Mouse (Mus musculus): Measurements from ENCODE around the gene Hist1h2ak. TPM values are rescaled to one million over a fixed set of nuclear protein-coding genes. Genes with fewer than 3 reads are reported as not detected.
"Not testable (repeated sequence)": the region's sequence is repeated elsewhere in the genome, so short reads cannot be mapped to it uniquely, and the experiment has no call there.

Hist1h2ak gene
- polyA plus RNA-seq, 1 experiment from 2014 or later: 9.5 TPM

DNA sequence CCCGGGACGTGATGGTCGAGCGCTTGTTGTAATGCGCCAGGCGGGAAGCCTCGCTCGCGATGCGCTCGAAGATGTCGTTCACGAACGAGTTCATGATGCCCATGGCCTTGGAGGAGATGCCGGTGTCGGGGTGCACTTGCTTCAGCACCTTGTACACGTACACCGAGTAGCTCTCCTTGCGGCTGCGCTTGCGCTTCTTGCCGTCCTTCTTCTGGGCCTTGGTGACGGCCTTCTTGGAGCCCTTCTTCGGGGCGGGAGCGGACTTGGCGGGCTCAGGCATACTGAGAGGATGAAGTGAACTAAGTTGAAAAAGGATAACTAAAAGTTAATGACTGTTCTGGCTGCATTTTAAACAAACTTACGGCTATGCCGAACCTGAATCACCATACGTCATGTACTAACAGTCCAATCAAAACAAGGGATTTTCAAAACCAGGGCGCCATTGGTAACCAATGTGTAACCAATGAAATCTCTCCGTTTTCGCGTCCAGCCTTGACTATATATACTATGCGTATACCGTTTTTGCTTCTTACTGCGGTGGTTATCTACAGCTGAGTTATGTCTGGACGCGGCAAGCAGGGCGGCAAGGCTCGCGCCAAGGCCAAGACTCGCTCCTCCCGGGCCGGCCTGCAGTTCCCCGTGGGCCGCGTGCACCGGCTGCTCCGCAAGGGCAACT, 37.6 kb downstream of the Hist1h2ak start, which contains the start of the genes Hist1h2bl and Hist1h2ai:
Gene Hist1h2bl, minus strand, starts transcription at position 280 of the 676 bp plus-strand sequence.
Gene Hist1h2ai, plus strand, starts transcription at position 559 of the 676 bp plus-strand sequence.
- not testable (repeated sequence) for H3K36me3 ChIP-seq; H3K27me3 ChIP-seq (replicated peaks)
- ATAC-seq (ENCODE audit: extremely low read depth, insufficient number of reproducible peaks, low FRiP score, low TSS enrichment): peak; percentile 90

DNA sequence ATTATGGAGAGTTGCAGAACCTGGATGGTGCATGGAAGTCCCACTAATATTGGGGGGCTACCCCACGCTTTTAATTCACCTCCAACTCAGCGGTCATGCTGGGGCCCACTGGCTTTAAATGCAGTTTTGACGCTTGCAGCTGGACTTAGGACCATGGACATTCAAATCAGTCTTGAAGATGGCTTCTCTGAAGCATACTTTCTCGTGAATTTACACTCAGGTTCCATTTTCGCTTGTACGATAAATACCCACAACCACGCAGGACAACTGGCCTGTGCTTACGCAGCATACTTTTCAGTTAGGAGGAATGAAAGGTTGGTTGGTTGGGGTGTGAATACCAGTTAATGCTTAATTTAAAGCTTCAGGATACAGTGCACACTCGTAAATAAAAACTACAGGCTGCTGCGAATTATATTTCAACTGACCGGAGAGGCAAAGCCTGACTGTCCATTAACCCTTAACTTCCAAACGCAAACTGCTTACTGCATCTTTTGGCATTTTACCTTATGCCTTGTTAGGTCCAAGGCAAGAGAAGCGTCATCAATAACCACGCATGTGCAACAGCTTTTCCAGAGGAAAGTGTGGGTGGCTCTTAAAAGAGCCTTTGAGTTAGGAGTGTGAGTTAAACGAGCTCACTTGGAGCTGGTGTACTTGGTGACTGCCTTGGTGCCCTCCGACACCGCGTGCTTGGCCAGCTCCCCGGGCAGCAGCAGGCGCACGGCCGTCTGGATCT, 38.3 kb downstream of the Hist1h2ak start:
- peak overlapping the region; percentile 80 for H3K9ac ChIP-seq
- H3K27me3 ChIP-seq (replicated peaks): no peaks in the 10 kb centered on the region
- no peaks in the 10 kb centered on the region for H3K9me3 ChIP-seq
- H3K36me3 ChIP-seq: no peaks in the 10 kb centered on the region
- peak overlapping the region; percentile 91 for H3K27ac ChIP-seq (replicated peaks)
- 1% methylated on average over 22 of the region's 22 CpGs for WGBS
- ATAC-seq (ENCODE audit: extremely low read depth, insufficient number of reproducible peaks, low FRiP score, low TSS enrichment): no peak
- peak overlapping the region; percentile 72 for H3K4me2 ChIP-seq
- peak overlapping the region; percentile 55 for H3K4me3 ChIP-seq
- peaks cover 36% of the 10 kb centered on the region for H3K4me1 ChIP-seq

More for the DNA sequence above, 37.6 kb downstream of the Hist1h2ak start, which contains the start of the genes Hist1h2bl and Hist1h2ai:
- H3K4me2 ChIP-seq: peak within 1 kb of the TSS; percentile 72
- H3K27ac ChIP-seq (replicated peaks): peak within 1 kb of the TSS; percentile 91
- H3K4me3 ChIP-seq: peak within 1 kb of the TSS; percentile 55
- H3K4me1 ChIP-seq: peaks cover 40% of the 10 kb centered on the region
- peak within 1 kb of the TSS; percentile 89 for H3K9ac ChIP-seq
- under 1% methylated on average over 30 of the region's 50 CpGs for WGBS
- H3K9me3 ChIP-seq: not testable (repeated sequence)

DNA sequence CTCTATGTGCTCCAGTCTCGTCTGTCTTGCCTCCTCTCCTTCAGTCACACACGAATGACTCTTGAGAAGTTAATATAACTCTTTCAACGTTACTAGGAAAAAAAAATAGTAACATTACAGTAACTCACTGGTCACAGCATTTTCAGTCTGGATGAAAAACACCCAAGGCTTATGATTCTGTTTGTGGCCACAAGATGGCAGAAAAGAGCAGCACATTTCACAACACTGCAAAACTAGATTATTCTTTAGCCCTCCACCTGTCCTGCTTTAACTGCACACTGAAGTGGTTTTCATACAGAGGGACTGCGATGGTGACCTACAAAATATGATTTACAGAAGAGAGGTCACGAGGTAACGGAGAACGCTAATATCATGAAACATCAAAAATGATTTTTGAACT, 38.9 kb downstream of the Hist1h2ak start:
- Histone ChIP-seq H3K4me1 (peaks cover 33% of the 10 kb centered on the region), H3K9ac (peak overlapping the region; percentile 80), H3K4me3 (peak overlapping the region; percentile 55), H3K9me3 (no peaks in the 10 kb centered on the region), H3K4me2 (peak overlapping the region; percentile 72), H3K27me3 (replicated peaks) (no peaks in the 10 kb centered on the region), H3K27ac (replicated peaks) (peak overlapping the region; percentile 91), H3K36me3 (no peaks in the 10 kb centered on the region)
- no peak for ATAC-seq (ENCODE audit: extremely low read depth, insufficient number of reproducible peaks, low FRiP score, low TSS enrichment)
- under 1% methylated on average over 7 of the region's 7 CpGs for WGBS

DNA sequence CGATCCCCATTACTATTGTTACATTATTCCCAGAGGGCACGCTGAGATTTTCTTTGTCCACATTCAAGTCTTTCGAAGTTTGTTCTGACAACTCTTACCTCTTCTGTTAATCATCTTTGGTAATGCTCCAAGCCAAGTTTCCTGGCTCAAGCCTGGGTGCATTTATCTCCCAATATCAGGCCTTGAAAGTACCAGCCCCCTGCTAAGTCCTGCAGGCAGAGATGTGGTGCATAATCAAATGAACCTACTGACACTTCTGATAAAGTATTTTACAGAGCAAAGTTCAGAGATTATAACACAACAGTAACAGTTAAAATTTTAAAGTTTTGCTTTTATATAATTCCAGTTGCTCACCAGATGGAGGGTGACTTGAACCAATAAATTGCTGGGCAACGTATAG, 41.9 kb downstream of the Hist1h2ak start:
- Histone ChIP-seq H3K9ac (peak overlapping the region; percentile 81), H3K27ac (replicated peaks) (no peak overlapping the region), H3K36me3 (no peaks in the 10 kb centered on the region), H3K4me1 (peaks cover 17% of the 10 kb centered on the region), H3K27me3 (replicated peaks) (no peaks in the 10 kb centered on the region), H3K4me2 (peak overlapping the region; percentile 79), H3K4me3 (peak overlapping the region; percentile 76), H3K9me3 (no peaks in the 10 kb centered on the region)
- 30% methylated on average over 4 of the region's 4 CpGs for WGBS
- ATAC-seq (ENCODE audit: extremely low read depth, insufficient number of reproducible peaks, low FRiP score, low TSS enrichment): no peak

DNA sequence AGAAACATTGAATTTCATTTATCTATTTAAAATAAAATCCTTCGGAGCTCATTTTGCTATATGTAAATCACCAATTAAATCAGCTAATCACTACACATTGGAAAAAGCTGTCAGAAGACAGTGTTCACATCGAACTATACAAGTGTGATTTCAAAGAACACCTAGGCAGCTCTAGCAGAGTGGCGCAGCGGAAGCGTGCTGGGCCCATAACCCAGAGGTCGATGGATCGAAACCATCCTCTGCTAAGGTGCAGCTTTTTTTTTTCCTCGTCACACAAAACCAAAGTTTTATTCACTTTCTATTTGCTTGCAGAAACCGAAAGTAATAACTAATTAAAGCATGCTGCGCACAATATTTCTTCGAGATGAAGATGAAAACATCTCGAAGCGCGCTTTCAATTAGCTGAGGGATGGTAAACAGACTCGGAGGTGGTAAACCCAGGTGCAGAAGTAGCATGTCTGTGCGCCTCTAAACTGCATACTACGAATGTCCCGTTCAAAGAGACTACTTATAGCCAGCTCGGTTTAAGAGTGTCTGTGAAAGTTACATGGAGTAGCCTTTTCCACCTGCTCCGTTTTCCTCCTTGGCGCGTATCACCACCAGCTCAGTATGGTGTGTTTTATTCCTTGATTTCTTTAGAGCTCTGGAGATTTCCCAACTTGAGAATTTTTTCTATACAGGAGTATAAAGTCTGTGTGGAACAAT, 42.7 kb downstream of the Hist1h2ak start:
- H3K9ac ChIP-seq: peak overlapping the region; percentile 81
- peak overlapping the region; percentile 56 for H3K27ac ChIP-seq (replicated peaks)
- 3% methylated on average over 22 of the region's 22 CpGs for WGBS
- peak overlapping the region; percentile 79 for H3K4me2 ChIP-seq
- ATAC-seq (ENCODE audit: extremely low read depth, insufficient number of reproducible peaks, low FRiP score, low TSS enrichment): peak; percentile 76
- H3K27me3 ChIP-seq (replicated peaks): no peaks in the 10 kb centered on the region
- H3K9me3 ChIP-seq: no peaks in the 10 kb centered on the region
- H3K4me3 ChIP-seq: peak overlapping the region; percentile 76
- no peaks in the 10 kb centered on the region for H3K36me3 ChIP-seq
- peaks cover 17% of the 10 kb centered on the region for H3K4me1 ChIP-seq

DNA sequence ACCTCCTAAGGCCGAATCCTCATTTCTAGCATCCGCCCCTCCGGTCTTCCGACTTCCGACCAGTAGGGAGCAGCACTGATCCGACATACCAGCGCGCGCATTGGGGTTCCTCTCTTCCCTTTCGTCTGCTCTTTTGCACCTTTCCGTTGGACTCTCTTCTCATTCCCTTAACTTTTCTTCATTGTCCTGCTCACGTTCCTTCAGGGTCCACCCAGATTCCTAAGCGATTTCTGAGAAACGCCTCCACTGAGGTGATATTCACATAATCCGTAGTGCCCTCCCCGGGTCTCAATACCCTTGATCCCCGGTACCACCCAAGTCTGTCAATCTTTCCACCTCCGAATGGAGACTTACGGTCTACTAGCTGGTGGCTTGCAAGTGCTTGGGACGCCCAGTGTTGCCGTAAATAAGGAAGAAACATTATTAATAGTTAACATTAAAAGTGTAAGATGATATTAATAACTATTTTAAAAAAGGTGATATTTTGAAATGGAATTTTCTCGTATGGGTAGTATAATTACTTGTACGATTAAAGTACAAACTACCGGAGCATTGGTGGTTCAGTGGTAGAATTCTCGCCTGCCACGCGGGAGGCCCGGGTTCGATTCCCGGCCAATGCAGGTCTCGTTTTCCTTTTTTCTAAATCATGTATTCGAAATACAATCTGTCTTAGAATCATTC, 43.5 kb downstream of the Hist1h2ak start:
- Histone ChIP-seq H3K4me3 (peak overlapping the region; percentile 76), H3K27ac (replicated peaks) (peak overlapping the region; percentile 89), H3K9ac (peak overlapping the region; percentile 83), H3K4me2 (peak overlapping the region; percentile 79), H3K27me3 (replicated peaks) (no peaks in the 10 kb centered on the region), H3K4me1 (peaks cover 12% of the 10 kb centered on the region), H3K36me3 (no peaks in the 10 kb centered on the region), H3K9me3 (no peaks in the 10 kb centered on the region)
- WGBS: under 1% methylated on average over 32 of the region's 32 CpGs
- peak; percentile 64 for ATAC-seq (ENCODE audit: extremely low read depth, insufficient number of reproducible peaks, low FRiP score, low TSS enrichment)

DNA sequence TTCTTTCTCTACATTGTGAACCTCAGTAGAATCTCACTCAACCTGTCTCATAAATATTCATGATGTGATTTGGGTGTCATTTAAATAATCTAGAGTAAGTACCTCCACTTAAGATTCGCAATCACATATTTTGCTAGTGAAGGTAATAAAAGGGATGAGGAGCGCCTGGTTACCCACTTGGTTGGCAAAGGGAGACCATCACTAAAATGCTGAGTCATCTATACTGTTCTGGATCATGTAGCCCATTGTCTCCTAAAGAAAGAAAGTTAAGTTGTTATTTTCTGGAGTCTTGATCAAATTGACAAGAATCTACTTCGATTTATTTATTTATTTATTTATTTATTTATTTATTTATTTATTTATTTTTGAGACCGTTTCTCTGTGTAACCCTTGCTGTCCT, 47.0 kb downstream of the Hist1h2ak start:
- Histone ChIP-seq H3K9me3 (no peaks in the 10 kb centered on the region), H3K4me1 (peaks cover 5% of the 10 kb centered on the region; the same call in 1 of the 2 replicates), H3K9ac (no peak overlapping the region), H3K36me3 (no peaks in the 10 kb centered on the region), H3K27me3 (replicated peaks) (no peaks in the 10 kb centered on the region; the same call in 1 of the 2 replicates), H3K4me3 (no peak overlapping the region), H3K27ac (replicated peaks) (no peak overlapping the region), H3K4me2 (no peak overlapping the region)
- WGBS: 68% methylated on average over 4 of the region's 4 CpGs
- ATAC-seq (ENCODE audit: extremely low read depth, insufficient number of reproducible peaks, low FRiP score, low TSS enrichment): no peak

Small RNA genes lying within 50 kb of the gene (microRNA-seq; reads per million reads assigned to microRNA genes)
- gene Gm44346 (not detected), gene Gm44357 (not detected), gene Gm44367 (not detected), gene Gm44454 (not detected)

Other genes with a start within 250 kb of the Hist1h2ak start
- 3.8 and 4.8 TPM in 2 replicates for gene Zkscan8, start 222.7 kb downstream of the Hist1h2ak start, polyA plus RNA-seq (2015; fragmentation: Nextera tagmentation; extraction: Ambion mirVana)
- not detected in 2 replicates for gene Olfr1366, start 211.0 kb downstream of the Hist1h2ak start, polyA plus RNA-seq (2015; fragmentation: Nextera tagmentation; extraction: Ambion mirVana)
- not detected in 2 replicates for gene Olfr1535, start 193.9 kb downstream of the Hist1h2ak start, polyA plus RNA-seq (2015; fragmentation: Nextera tagmentation; extraction: Ambion mirVana)
- gene Olfr1364, start 172.1 kb downstream of the Hist1h2ak start, polyA plus RNA-seq (2015; fragmentation: Nextera tagmentation; extraction: Ambion mirVana): not detected in 2 replicates
- gene Olfr1362, start 139.8 kb downstream of the Hist1h2ak start, polyA plus RNA-seq (2015; fragmentation: Nextera tagmentation; extraction: Ambion mirVana): not detected in 2 replicates
- not detected in 2 replicates for gene Olfr11, start 111.3 kb downstream of the Hist1h2ak start, polyA plus RNA-seq (2015; fragmentation: Nextera tagmentation; extraction: Ambion mirVana)
- not detected in 2 replicates for gene Olfr1361, start 90.4 kb downstream of the Hist1h2ak start, polyA plus RNA-seq (2015; fragmentation: Nextera tagmentation; extraction: Ambion mirVana)
- gene Olfr1360, start 76.4 kb downstream of the Hist1h2ak start, polyA plus RNA-seq (2015; fragmentation: Nextera tagmentation; extraction: Ambion mirVana): not detected in 2 replicates
- gene Olfr1359, start 55.7 kb downstream of the Hist1h2ak start, polyA plus RNA-seq (2015; fragmentation: Nextera tagmentation; extraction: Ambion mirVana): not detected in 2 replicates
- gene Hist1h2bl, start 37.7 kb downstream of the Hist1h2ak start, polyA plus RNA-seq (2015; fragmentation: Nextera tagmentation; extraction: Ambion mirVana): 1.9 TPM in 1 of 2 replicates, not detected in the other
- gene Hist1h2ai, start 37.4 kb downstream of the Hist1h2ak start, polyA plus RNA-seq (2015; fragmentation: Nextera tagmentation; extraction: Ambion mirVana): 9.8 and 10.5 TPM in 2 replicates
- 0.62 and 2.3 TPM in 2 replicates for gene Hist1h3h, start 36.2 kb downstream of the Hist1h2ak start, polyA plus RNA-seq (2015; fragmentation: Nextera tagmentation; extraction: Ambion mirVana)
- 1.5 TPM in 2 replicates for gene Hist1h2bm, start 31.8 kb downstream of the Hist1h2ak start, polyA plus RNA-seq (2015; fragmentation: Nextera tagmentation; extraction: Ambion mirVana)
- 0.45 and 0.96 TPM in 2 replicates for gene Hist1h4j, start 18.8 kb downstream of the Hist1h2ak start, polyA plus RNA-seq (2015; fragmentation: Nextera tagmentation; extraction: Ambion mirVana)
- 1.3 TPM in 1 of 2 replicates, not detected in the other for gene Hist1h4k, start 3.3 kb downstream of the Hist1h2ak start, polyA plus RNA-seq (2015; fragmentation: Nextera tagmentation; extraction: Ambion mirVana)
- 1.4 and 3.5 TPM in 2 replicates for gene Hist1h2bn, start 296 bp upstream of the Hist1h2ak start, polyA plus RNA-seq (2015; fragmentation: Nextera tagmentation; extraction: Ambion mirVana)
- 13.1 and 13.2 TPM in 2 replicates for gene Hist1h1b, start 26.8 kb upstream of the Hist1h2ak start, polyA plus RNA-seq (2015; fragmentation: Nextera tagmentation; extraction: Ambion mirVana)
- gene Hist1h3i, start 29.5 kb upstream of the Hist1h2ak start, polyA plus RNA-seq (2015; fragmentation: Nextera tagmentation; extraction: Ambion mirVana): 63.6 and 66.6 TPM in 2 replicates
- 1.2 and 6.6 TPM in 2 replicates for gene Hist1h2an, start 33.4 kb upstream of the Hist1h2ak start, polyA plus RNA-seq (2015; fragmentation: Nextera tagmentation; extraction: Ambion mirVana)
- gene Hist1h2bp, start 33.6 kb upstream of the Hist1h2ak start, polyA plus RNA-seq (2015; fragmentation: Nextera tagmentation; extraction: Ambion mirVana): 0.37 and 0.49 TPM in 2 replicates
- 8.4 and 10.2 TPM in 2 replicates for gene Hist1h2bq, start 56.4 kb upstream of the Hist1h2ak start, polyA plus RNA-seq (2015; fragmentation: Nextera tagmentation; extraction: Ambion mirVana)
- gene Hist1h2ao, start 56.6 kb upstream of the Hist1h2ak start, polyA plus RNA-seq (2015; fragmentation: Nextera tagmentation; extraction: Ambion mirVana): not detected in 2 replicates
- not detected in 2 replicates for gene Hist1h4m, start 57.9 kb upstream of the Hist1h2ak start, polyA plus RNA-seq (2015; fragmentation: Nextera tagmentation; extraction: Ambion mirVana)
- 11.2 and 15.6 TPM in 2 replicates for gene Hist1h4n, start 78.4 kb upstream of the Hist1h2ak start, polyA plus RNA-seq (2015; fragmentation: Nextera tagmentation; extraction: Ambion mirVana)
- gene Hist1h2ap, start 79.7 kb upstream of the Hist1h2ak start, polyA plus RNA-seq (2015; fragmentation: Nextera tagmentation; extraction: Ambion mirVana): 1,655 and 1,669 TPM in 2 replicates
- 9.2 and 10.8 TPM in 2 replicates for gene Hist1h2br, start 79.9 kb upstream of the Hist1h2ak start, polyA plus RNA-seq (2015; fragmentation: Nextera tagmentation; extraction: Ambion mirVana)
- 5.2 and 6.3 TPM in 2 replicates for gene Zfp184, start 191.3 kb upstream of the Hist1h2ak start, polyA plus RNA-seq (2015; fragmentation: Nextera tagmentation; extraction: Ambion mirVana)
- gene Pom121l2, start 227.4 kb upstream of the Hist1h2ak start, polyA plus RNA-seq (2015; fragmentation: Nextera tagmentation; extraction: Ambion mirVana): 0.05 and 0.07 TPM in 2 replicates

Measured in heart, embryonic 13.5 days (tissue).